Mouse (Mus musculus) C2C12 (cell line): ENCODE data around the gene Adamts14. TPM values are rescaled to one million over a fixed set of nuclear protein-coding genes. Genes with fewer than 3 reads are reported as not detected.

Experiments
- H3K27me3 ChIP-seq: one replicate; pipeline ENCODE4 v1.6.1; 2011; ENCODE audit not compliant: control insufficient read depth, insufficient read depth, insufficient read length
- H3K36me3 ChIP-seq: one replicate; pipeline ENCODE4 v1.6.1; 2011; ENCODE audit not compliant: control insufficient read depth, insufficient read depth
- H3K4me3 ChIP-seq: one replicate; pipeline ENCODE4 v1.5.1; 2011; ENCODE audit warnings: mild to moderate bottlenecking, control low read depth; ENCODE audit not compliant: poor library complexity, insufficient read depth, severe bottlenecking
- H3K79me2 ChIP-seq: one replicate; pipeline ENCODE4 v1.6.1; 2011; ENCODE audit not compliant: control insufficient read depth, insufficient read depth
- H3K79me3 ChIP-seq: one replicate; pipeline ENCODE4 v1.6.1; 2011; ENCODE audit warnings: low read depth, control low read depth
- H3ac ChIP-seq: one replicate; pipeline ENCODE3; 2011; ENCODE audit warnings: low read depth; ENCODE audit not compliant: control insufficient read depth, insufficient read length
- CEBPB ChIP-seq: IDR thresholded peaks from one replicate; pipeline ENCODE4 v1.6.1; 2011; ENCODE audit warnings: low read depth, mild to moderate bottlenecking, control low read depth, moderate library complexity
- CTCF ChIP-seq: IDR thresholded peaks from one replicate; pipeline ENCODE4 v1.5.1; 2011; ENCODE audit not compliant: control insufficient read depth, insufficient read depth, insufficient read length
- FOSL1 ChIP-seq: IDR thresholded peaks from one replicate; pipeline ENCODE4 v1.8.0; 2011; ENCODE audit warnings: mild to moderate bottlenecking, low read length; ENCODE audit not compliant: poor library complexity, insufficient read depth, severe bottlenecking
- MAX ChIP-seq: IDR thresholded peaks from one replicate; pipeline ENCODE4 v1.6.1; 2011; ENCODE audit warnings: mild to moderate bottlenecking, control low read depth
- MYOD1 ChIP-seq: IDR thresholded peaks from one replicate; pipeline ENCODE4 v1.6.1; 2011; ENCODE audit warnings: low read depth; ENCODE audit not compliant: control insufficient read depth, insufficient read length
- MYOG ChIP-seq: IDR thresholded peaks from one replicate; pipeline ENCODE4 v1.6.1; 2011; ENCODE audit not compliant: control insufficient read depth, insufficient read length; ENCODE audit errors: extremely low read depth
- USF1 ChIP-seq: IDR thresholded peaks from one replicate; pipeline ENCODE4 v1.6.1; 2011; ENCODE audit warnings: low read depth, mild to moderate bottlenecking, control low read depth, moderate library complexity
- polyA plus RNA-seq: library from polyadenylated mRNA; unstranded; fragments of >200 nt; fragmentation: generic; extraction: Trizol; gene quantifications from one replicate; pipeline ENCODE4 v1.2.1, GENCODE M21; 2012; ENCODE audit warnings: missing spikeins

Gene Adamts14
- polyA plus RNA-seq, 1 experiment: 7.0 TPM

GRCm38 (mm10) chr10:61296713-61297445 is 23.6 kb upstream of the Adamts14 start:
- Histone ChIP-seq H3K36me3 (no peaks in the 10 kb centered on the region), H3K79me2 (no peaks in the 10 kb centered on the region), H3K27me3 (no peaks in the 10 kb centered on the region), H3K4me3 (no peak overlapping the region), H3K79me3 (no peaks in the 10 kb centered on the region), H3ac (no peak overlapping the region)
- TF ChIP-seq MAX: no peak
- no peak for TF ChIP-seq MYOD1
- no peak for TF ChIP-seq FOSL1
- TF ChIP-seq MYOG: no peak
- TF ChIP-seq CEBPB: no peak
- no peak for TF ChIP-seq USF1
- no peak for TF ChIP-seq CTCF

GRCm38 (mm10) chr10:61294242-61294641 is 21.0 kb upstream of the Adamts14 start:
- Histone ChIP-seq H3K79me3 (no peaks in the 10 kb centered on the region), H3K36me3 (no peaks in the 10 kb centered on the region), H3ac (no peak overlapping the region), H3K4me3 (no peak overlapping the region), H3K27me3 (no peaks in the 10 kb centered on the region), H3K79me2 (no peaks in the 10 kb centered on the region)
- TF ChIP-seq MAX (peak; percentile 42), CEBPB (no peak), USF1 (no peak)

- H3K36me3 ChIP-seq: no peaks in the 10 kb centered on the region
- H3K27me3 ChIP-seq: no peaks in the 10 kb centered on the region
- no peak overlapping the region for H3ac ChIP-seq
- H3K79me3 ChIP-seq: no peaks in the 10 kb centered on the region
- H3K79me2 ChIP-seq: no peaks in the 10 kb centered on the region
- no peak for TF ChIP-seq CTCF
- TF ChIP-seq MAX: no peak
- TF ChIP-seq CEBPB: no peak
- no peak for TF ChIP-seq MYOD1
- no peak for TF ChIP-seq FOSL1
- no peak for TF ChIP-seq USF1
- TF ChIP-seq MYOG: no peak
- H3K4me3 ChIP-seq: no peak overlapping the region
These were observed 17.2 kb upstream of the Adamts14 start for GRCm38 (mm10) chr10:61290479-61290878.

- no peaks in the 10 kb centered on the region for H3K27me3 ChIP-seq
- TF ChIP-seq MAX (no peak), USF1 (no peak), MYOG (no peak), CEBPB (no peak)
- H3K79me3 ChIP-seq: no peaks in the 10 kb centered on the region
- no peaks in the 10 kb centered on the region for H3K79me2 ChIP-seq
- no peak overlapping the region for H3K4me3 ChIP-seq
- H3ac ChIP-seq: no peak overlapping the region
- no peaks in the 10 kb centered on the region for H3K36me3 ChIP-seq
These were observed 16.8 kb upstream of the Adamts14 start for GRCm38 (mm10) chr10:61290016-61290415.

- Histone ChIP-seq H3K79me2 (no peaks in the 10 kb centered on the region), H3K4me3 (no peak overlapping the region), H3ac (no peak overlapping the region), H3K36me3 (no peaks in the 10 kb centered on the region), H3K27me3 (no peaks in the 10 kb centered on the region), H3K79me3 (no peaks in the 10 kb centered on the region)
- TF ChIP-seq MYOG (no peak), USF1 (peak; percentile 5)
These were observed 13.0 kb upstream of the Adamts14 start for GRCm38 (mm10) chr10:61286246-61286645.

- TF ChIP-seq MAX (no peak), CEBPB (no peak), MYOG (no peak), MYOD1 (no peak), CTCF (no peak), FOSL1 (no peak), USF1 (no peak)
- Histone ChIP-seq H3K79me2 (no peaks in the 10 kb centered on the region), H3K27me3 (no peaks in the 10 kb centered on the region), H3K4me3 (no peak overlapping the region), H3ac (no peak overlapping the region), H3K79me3 (no peaks in the 10 kb centered on the region), H3K36me3 (no peaks in the 10 kb centered on the region)
These were observed 12.0 kb upstream of the Adamts14 start for GRCm38 (mm10) chr10:61285271-61285670.
